Mouse (Mus musculus): ENCODE results near the gene Nav2.

Gene Nav2

GRCm38 (mm10) chr7:48908521-48909341, at the start of gene Nav2:
Nav2 (plus strand) TSS chr7:48908716.
- DNase-seq (ENCODE audit: low spot score) = no peak

GRCm38 (mm10) chr7:48859362-48859761, 49.2 kb upstream of the Nav2 start:
- no peak for DNase-seq (ENCODE audit: low spot score)

DNA sequence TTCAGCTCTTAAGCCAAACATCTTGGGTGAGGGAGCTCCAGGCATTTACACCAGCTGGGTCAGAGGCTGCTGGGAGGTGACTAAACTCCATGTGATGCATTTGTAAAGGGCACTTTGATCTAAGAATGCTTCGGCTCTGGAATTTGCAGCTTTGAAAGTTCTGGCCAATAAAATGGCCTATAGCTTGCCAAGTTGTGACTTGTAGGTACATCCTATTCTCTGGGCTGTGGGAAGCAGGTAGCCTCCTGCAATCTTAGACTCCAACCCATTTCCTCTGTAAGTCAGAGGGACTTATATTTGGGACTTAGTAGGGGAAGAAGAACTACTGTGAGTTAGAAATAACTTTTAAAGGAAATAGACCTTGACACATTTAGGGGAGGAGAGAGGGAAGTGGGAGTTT, 47.6 kb upstream of the Nav2 start:
- no peak for DNase-seq (ENCODE audit: low spot score)

DNA sequence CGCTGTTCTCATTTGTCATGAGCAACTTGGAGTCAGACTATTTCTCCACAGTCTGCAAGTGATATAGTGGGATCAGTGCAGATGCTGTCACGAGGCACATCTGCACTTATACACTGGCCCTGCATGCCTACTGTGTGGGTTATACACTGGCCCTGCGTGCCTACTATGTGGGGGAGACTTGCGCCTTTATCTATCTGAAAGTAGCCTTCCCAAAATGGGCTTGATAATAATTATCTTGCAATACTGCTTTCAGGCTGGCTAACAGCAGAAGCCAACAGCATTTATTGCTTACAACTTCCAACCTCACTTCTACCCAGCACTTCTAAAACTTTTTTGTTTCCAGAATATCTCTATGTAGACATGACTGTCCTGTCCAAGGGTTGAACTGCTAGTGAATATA, 46.7 kb upstream of the Nav2 start:
- no peak for DNase-seq (ENCODE audit: low spot score)

DNA sequence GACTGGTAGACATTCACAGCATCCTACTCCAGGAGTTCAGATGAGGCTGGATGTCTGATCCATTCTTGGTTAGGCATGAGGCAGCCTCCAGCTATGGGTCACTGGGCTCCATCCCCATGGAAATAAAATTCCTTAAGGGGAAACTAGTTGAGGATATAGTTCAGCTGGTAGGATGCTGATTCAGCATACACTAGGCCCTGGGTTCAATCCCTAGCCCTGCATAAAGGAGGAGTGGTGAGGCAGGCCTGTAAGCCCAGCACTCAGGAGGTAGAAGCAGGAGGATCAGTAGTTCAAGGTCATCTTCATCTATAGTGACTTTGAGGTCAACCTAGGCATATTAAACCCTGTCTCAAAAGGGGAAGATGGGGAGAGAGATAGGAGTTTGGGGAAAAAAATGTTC, 44.3 kb upstream of the Nav2 start:
- DNase-seq (ENCODE audit: low spot score) = no peak

GRCm38 (mm10) chr7:48864671-48865458, 43.7 kb upstream of the Nav2 start:
- DNase-seq (ENCODE audit: low spot score) = no peak

DNA sequence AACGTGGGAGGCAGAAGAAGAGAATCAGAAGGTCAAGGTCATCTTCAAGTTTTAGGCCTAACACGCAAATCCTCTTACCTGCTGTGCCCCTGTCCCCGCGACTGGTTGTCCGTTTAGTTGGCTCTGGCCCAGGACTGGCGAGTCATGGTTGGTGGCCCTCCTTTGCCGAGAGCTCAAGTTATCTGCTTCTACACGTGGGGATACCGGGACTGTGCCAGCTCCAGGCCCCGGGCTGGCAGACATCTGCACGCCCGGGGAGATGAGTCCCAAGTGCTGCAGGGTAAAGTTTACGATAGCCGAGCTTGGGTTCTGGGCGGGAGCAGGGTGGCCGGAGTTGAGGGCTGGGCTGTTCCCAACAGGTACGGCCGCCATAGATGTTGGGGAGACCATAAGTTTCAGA, 40.9 kb upstream of the Nav2 start:
- no peak for DNase-seq (ENCODE audit: low spot score)

DNA sequence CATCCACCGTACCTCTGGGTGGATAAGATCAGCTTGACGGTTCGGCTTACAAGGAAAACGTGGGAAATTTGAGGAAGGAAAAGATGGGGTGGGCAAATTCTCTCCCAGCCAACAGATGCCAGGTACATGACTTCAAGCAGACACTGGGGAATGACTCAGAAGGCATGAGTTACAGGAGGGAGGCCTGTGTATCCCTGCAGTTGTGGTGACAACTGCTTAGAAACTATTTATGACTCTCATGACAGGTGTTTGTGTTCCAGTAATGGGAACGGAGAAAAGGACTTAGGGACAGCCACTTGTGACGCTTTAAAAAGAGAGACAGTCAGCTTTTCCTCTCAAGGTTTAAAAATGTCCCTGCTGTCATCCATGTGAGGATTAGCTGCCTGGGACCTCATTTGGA, 38.4 kb upstream of the Nav2 start:
- DNase-seq (ENCODE audit: low spot score) = no peak

- DNase-seq (ENCODE audit: low spot score) = no peak
These were observed 37.8 kb upstream of the Nav2 start for GRCm38 (mm10) chr7:48870579-48871180.

DNA sequence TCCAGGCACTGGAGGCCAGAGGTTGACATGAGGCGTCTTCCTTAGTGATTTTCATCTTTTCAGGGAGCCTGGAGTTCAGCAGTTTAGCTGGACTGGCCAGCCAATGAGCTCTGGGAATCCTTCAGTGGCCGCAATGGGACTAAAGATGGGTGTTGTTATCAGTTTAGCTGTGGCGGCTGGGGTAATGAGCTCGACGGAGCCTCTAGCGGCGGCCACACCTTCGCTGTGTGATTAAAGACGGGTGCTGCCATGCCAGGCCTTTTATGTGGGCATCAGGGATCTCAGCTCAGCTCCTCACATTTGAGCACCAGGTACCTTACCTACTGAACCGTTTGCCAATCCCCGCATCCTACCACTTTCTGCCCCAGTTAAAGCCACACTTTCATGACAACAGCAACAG, 37.2 kb upstream of the Nav2 start:
- DNase-seq (ENCODE audit: low spot score) = no peak

GRCm38 (mm10) chr7:48875096-48875495, 33.4 kb upstream of the Nav2 start:
- DNase-seq (ENCODE audit: low spot score) = no peak

GRCm38 (mm10) chr7:48876526-48876925, 32.0 kb upstream of the Nav2 start:
- peak; percentile 88 for DNase-seq (ENCODE audit: low spot score)

DNA sequence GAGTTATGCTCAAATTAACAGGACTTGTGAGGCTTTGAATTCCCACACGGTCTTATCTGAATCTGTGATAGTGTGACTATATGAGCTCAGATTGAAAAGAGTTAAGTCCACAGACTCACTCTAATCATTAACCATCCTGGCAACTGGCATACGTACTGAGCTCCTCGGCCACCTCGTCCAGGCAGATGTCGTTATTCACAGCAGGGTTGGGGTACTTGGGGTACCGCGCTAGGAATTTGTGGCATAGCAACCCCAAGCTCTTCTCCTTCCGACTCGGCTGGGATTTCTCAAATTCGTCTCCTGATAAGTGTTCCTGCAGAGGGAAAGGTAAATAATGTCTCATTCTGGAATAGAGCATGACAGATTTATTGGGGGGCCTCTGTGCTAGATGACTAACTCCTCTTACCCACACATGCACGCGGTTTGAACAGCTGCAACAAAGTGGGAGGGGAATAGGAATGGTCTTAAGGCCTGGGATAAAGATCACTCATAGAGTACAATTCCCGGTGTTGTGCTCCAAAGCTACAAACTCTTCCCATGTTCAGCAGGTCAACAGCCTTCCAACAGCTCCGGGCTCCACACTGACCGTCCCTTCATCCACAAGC, 30.6 kb upstream of the Nav2 start:
- no peak for DNase-seq (ENCODE audit: low spot score)

DNA sequence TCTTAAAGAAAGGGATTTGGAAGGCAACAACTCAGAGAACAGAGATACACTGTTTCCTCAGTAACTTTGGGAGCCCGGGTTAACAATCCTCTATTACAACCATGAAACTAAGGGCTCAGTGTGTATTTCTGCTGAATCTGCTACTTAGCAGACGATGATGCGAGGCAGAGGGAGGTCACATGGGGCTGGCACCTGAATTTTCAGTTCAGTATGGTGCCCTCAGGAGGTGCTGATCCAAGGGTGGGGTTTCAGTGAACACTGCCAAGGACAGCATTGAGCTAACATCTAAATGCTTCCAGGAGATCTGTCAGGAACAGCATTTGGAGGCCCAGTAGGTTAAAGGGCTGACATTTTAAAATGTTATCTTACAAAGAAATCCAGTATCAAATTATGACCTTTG, 28.9 kb upstream of the Nav2 start:
- no peak for DNase-seq (ENCODE audit: low spot score)

DNA sequence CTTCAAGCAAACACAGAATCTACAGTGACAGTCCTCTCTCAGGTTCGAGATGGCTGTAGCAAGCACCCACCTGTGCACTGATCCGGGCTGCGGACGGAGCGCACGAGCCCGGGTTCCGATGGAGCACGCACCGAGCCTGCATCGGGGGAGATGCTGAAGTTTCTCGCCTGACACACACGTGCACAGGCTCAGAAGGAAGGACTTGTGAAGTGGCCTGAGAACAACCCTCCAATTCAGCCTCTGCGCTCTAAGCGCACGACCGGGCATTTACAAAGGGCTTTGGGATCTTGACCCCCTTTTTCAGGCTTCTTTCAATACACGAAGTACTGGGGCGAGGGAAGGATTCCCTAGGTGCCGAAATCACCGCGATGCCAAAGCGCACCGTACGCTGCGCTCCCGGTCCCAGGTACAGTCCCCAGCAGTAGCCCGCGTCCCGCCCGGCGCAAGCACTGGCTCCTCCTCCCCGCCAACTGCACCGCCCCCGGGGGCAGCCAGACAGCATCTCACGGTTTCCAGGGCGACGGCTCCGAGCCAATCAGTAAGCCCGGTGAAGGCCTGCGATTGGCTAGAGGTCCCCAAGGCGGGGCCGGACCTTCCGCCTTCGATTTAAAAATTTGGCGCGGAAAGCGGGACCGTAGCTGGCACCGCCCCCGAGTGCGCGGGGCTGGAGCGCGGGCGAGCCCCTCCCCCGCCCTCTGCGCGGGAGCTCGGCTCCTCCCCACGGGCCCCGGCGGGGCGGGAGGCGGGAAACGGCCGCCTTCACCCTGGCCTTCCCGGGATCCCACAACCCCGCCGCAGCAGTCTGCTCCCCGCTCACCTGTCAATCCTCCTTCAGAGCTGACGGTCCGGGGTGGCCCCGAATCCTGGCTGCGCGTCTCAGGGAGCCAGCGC, 27.7 kb upstream of the Nav2 start:
- peak; percentile 99 for DNase-seq (ENCODE audit: low spot score)

GRCm38 (mm10) chr7:48881486-48881885, 27.0 kb upstream of the Nav2 start, which contains the start of gene E2f8:
E2f8 (minus strand) TSS chr7:48881596.
- peak; percentile 90 for DNase-seq (ENCODE audit: low spot score)

- DNase-seq (ENCODE audit: low spot score) = peak; percentile 43
These were observed 26.4 kb upstream of the Nav2 start for GRCm38 (mm10) chr7:48881971-48882609.

DNA sequence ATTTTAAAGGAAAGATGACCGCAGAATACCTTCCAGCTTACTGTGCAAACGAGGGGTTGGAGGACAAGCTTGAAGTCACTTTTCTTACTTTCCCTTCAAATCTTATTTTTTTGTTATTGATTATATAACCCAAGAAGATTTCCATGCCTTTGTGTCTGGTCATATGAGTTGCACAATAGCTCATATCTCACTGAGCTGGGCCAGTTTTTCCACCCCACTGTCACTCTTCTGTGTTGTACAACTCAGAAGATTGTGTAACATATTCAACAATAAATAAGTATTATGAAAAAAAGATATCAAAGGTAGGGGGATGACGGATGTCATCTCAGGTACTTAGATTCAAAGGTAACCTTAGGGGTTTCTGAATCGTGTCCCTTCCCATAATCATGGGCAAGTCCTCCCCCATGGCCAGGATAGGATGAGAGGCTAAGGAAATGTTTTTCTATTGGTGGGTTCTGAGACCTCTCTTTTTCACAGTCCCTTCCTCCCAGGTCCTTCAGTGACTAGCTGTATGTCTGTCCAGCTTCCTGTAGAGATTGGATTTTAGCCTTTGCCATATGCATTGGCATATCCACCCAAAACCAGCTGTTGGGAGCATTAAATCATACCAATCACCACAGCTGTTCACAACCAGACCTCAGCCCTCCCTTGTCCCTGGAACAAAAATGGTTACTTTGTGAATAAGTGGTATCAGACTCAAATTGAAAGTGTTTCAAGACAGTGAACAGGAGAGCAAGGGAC, 24.8 kb upstream of the Nav2 start:
- DNase-seq (ENCODE audit: low spot score) = no peak

DNA sequence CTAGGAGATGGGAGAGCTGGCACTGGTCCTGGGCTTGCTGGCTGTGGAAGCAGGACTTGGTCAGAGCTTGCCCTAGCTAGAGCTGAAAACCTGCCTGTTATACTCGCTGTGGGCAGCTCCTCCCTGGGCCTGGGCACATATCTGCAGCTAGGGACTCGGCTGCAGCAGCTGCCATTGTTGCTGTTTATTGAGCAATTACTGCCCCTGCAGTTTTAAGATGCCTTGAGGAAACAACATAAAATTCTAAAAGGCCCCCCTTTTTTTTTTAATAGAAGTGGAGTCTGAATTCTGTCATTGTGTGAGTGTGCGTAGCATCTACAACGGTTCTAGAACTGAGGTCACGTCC, 24.3 kb upstream of the Nav2 start:
- DNase-seq (ENCODE audit: low spot score) = no peak

DNA sequence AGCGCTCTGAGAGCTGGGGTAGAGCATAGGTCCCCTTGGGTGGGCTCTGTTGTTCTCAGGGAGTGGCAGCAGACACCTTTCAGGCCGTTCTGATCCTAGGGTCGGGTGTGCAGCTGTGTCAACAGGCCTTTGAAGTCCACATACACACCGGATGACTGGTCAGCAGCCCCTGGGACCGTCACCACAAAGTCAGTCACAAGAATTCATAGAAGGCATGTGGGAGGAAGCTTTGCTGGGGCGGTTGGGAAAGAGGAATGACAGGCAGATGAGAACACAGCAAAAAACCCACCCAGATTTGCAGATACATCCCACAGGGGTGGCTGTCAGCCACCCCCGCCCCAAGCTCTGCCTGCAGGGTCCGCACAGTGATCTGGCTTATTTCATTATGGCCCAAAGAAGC, 20.5 kb upstream of the Nav2 start:
- DNase-seq (ENCODE audit: low spot score) = no peak

Measured in embryo, embryonic 10.5 days (tissue).